Mouse (Mus musculus) right cerebral cortex, adult 18-20 months (tissue): ENCODE measurements around the gene Olfr1196.
"Not testable (repeated sequence)": the region's sequence is repeated elsewhere in the genome, so short reads cannot be mapped to it uniquely, and the experiment has no call there.

Experiments
- DNase-seq: peaks from one replicate; pipeline ENCODE4 v3.0.0; 2022; ENCODE audit warnings: mixed read lengths

Olfr1196 gene

DNA sequence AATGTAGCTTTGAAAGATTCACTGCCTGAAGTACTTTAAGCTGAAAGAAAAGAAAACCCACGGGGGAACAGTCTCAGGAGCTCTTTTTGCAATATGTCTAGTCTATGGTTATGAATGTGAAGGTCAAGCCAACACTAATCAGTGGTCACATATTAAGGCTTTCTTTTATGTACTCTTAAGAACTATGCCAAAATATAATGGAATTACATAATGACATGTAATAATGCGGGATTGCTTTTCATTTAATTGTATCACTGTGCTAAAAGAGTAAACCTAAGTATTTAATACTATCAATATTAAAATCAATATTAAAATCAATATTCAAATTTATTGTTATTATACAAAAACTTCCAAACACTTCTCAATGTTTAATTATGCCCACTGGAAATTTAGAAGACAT lies at the start of gene Olfr1196:
Gene Olfr1196, minus strand, starts transcription at position 101 of the 400 bp plus-strand sequence.
- no peak for DNase-seq

DNA sequence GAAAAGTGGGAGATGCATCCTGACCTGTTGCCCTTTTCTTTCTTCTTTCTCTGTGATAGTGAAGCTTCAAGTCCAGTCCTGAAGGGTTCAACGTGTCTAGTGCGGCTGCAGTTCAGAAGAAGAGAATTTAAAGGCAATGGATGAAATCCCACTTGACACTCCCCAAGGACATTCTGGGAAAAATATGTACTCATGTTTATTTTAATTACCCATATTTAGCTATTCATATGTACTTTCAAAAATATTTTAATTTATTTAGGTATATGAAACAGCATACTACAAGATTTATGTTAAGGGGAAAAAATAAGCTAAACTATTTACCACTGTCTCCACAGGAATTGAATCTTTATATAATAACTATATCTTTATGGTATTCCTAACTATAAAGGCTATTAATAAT lies 46.9 kb upstream of the Olfr1196 start, which contains the start of gene Olfr1198:
Gene Olfr1198, minus strand, starts transcription at position 101 of the 400 bp plus-strand sequence.
- no peak for DNase-seq

DNA sequence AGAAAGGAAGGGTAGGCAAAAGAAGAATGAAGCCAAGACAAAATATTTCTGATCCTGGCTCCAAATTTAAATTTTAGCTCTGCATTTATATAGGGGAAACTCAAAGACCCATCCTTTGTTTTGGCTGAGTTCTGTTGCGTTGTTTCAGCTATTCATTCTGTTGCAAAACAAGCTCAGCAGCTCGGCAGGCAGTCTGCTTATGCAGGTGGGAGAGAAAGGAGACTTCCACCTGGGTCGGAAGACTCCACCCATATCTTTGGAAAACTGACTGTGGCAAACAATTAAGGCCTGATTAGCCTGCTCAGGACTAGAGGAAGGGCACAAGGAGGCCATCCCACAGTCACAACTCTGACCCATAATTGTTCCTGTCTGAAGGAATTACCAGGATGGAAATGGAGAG lies 39.0 kb upstream of the Olfr1196 start:
- no peak for DNase-seq

DNA sequence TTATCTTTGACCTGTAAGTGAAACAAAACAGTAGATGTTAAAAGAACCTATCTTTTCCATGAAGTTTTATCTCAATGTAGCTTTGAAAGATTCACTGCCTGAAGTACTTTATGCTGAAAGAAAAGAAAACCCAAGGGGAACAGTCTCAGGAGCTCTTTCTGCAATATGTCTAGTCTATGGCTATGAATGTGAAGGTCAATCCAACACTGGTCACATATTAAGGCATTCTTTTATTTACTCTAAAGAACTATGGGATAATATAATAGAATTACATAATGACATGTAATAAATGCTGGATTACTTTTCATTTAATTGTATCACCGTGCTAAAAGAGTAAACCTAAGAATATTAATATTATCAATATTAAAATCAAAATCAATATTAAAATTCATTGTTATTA lies 27.9 kb upstream of the Olfr1196 start, which contains the start of gene Olfr1197:
Gene Olfr1197, minus strand, starts transcription at position 101 of the 400 bp plus-strand sequence.
- no peak for DNase-seq

DNA sequence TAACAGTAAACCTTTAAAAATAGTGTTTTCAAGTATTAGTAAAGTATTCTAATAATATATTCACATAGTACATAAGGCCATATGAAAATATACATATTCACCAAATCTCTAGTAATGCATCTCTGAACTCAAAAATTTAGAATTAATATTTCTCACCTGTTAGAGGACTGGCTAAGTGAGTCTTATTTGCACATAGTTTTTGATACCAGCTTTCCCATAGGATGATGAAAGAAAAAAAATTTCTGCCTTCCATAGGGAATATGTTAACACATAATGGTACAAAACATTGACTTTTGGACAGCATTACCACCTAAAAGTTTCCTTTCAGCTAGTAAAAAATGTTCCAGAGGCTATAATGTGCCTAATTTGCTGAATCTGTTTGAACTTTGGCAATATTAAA lies 15.3 kb downstream of the Olfr1196 start, which contains the start of gene Olfr1195:
Gene Olfr1195, minus strand, starts transcription at position 101 of the 400 bp plus-strand sequence.
- no peak for DNase-seq

DNA sequence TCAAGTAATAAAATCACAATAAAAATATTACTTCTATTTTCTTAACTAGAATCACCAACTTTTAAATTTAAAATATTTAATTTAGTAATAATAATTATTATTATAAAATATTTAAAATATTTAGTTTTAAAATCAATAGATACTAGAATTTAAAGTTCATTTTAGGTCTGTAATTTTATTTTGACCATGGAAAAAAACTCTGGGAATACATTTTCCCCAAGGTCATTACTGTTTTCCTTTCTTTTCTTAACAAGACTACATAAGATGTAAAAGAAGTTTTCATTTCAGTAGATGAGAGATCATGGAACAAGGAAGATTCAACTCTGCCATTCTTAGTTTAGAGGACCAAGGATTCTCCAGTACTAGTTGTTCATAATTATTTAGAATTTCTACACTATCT lies 29.1 kb downstream of the Olfr1196 start, which contains the start of gene Olfr1193:
Gene Olfr1193, plus strand, starts transcription at position 301 of the 400 bp plus-strand sequence.
- not testable (repeated sequence) for DNase-seq

DNA sequence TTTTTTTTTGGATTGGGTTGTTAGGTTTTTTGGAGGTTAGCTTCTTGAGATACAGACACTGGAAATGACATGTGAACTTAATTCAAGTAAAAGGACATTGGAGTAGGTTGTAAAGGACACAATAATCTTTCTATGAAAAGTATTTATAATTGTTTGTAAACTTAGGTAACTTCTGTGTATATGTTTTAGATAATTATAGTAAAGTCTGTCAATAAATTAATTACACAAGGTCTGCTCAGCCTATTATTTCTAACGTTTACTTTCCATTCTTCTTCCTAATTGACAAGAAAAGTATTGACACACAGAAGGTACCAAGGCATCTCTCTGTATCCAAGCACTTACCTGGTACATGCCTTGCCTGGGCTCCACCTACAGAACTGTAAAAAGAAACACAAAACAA lies 56.2 kb downstream of the Olfr1196 start, which contains the start of gene Olfr1192-ps1:
Gene Olfr1192-ps1, plus strand, starts transcription at position 301 of the 400 bp plus-strand sequence.
- no peak for DNase-seq
